Mouse (Mus musculus): ENCODE data around the gene C1ql4.

DNA sequence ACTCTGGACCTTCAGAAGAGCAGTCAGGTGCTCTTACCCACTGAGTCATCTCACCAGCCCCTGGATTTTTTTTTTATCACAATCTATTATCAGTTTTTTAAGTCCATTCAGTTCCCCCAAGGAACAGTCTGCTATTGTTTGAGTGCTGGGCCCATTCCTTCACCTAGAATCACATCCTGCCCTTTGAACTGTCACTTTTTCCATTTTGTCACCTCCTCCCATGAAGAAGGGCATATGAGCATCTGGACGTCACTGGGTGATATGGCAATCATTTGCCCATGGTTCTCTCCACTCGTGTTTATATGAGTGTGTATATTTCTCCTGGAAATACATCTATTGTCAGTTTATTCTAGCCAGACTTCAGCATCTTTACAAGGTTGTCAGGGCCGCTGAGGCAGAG lies 20.2 kb upstream of the C1ql4 start:
- TF ChIP-seq CTCF (IDR thresholded peaks at IDR 0.05; ENCODE audit: extremely low read depth, insufficient read depth, low read length), result no peak
- no peak for TF ChIP-seq POLR2A (IDR thresholded peaks at IDR 0.05; ENCODE audit: extremely low read depth, insufficient read depth, low read length)

Measured in cortical plate, adult 2 months (tissue).